Mouse (Mus musculus): ENCODE data around the gene Rpl36a-ps1.

The Rpl36a-ps1 gene

GRCm38 (mm10) chr14:98951626-98952290 lies 42.4 kb downstream of the Rpl36a-ps1 start:
- no peak for DNase-seq (ENCODE audit: low spot score)

Data from testis, postnatal 10 days (tissue).